Mouse (Mus musculus) forebrain, postnatal 0 days (tissue): ENCODE results near the gene Slc2a3. TPM values are rescaled to one million over a fixed set of nuclear protein-coding genes. Genes with fewer than 3 reads are reported as not detected.

ENCODE experiments used
- ATAC-seq: fragments of 200-750 bp; cut with Nextera tagmentation; 2 replicates; pipeline ENCODE4 v1.8.0; 2017; ENCODE audit warnings: mild to moderate bottlenecking, moderate library complexity
- DNase-seq: peaks from one replicate; pipeline ENCODE4 v3.0.0-alpha.2; 2015
- H3K27ac ChIP-seq: fragments of 300-500 bp; sonication (generic); 2 replicates; pipeline ENCODE4 v1.5.1; 2014; ENCODE audit warnings: low read depth, mild to moderate bottlenecking, antibody characterized with exemption, low read length, moderate library complexity, mixed read lengths
- H3K27me3 ChIP-seq: fragments of 300-500 bp; sonication (generic); 2 replicates; pipeline ENCODE4 v1.6.1; 2014; ENCODE audit warnings: mild to moderate bottlenecking, low read length, mixed read lengths; ENCODE audit not compliant: insufficient read depth
- H3K36me3 ChIP-seq: fragments of 300-500 bp; sonication (generic); 2 replicates; pipeline ENCODE4 v1.6.1; 2014; ENCODE audit warnings: mild to moderate bottlenecking, moderate library complexity; ENCODE audit not compliant: insufficient read depth
- H3K4me1 ChIP-seq: fragments of 300-500 bp; sonication (generic); 2 replicates; pipeline ENCODE4 v1.6.1; 2014; ENCODE audit warnings: antibody characterized with exemption; ENCODE audit not compliant: insufficient read depth
- H3K4me2 ChIP-seq: fragments of 300-500 bp; sonication (generic); 2 replicates; pipeline ENCODE4 v1.6.1; 2014; ENCODE audit warnings: low read depth, mild to moderate bottlenecking, moderate library complexity
- H3K4me3 ChIP-seq: fragments of 300-500 bp; sonication (generic); 2 replicates; pipeline ENCODE4 v1.5.1; 2014; ENCODE audit warnings: low read depth, low read length, mixed read lengths
- H3K9ac ChIP-seq: fragments of 300-500 bp; sonication (generic); 2 replicates; pipeline ENCODE4 v1.6.1; 2014; ENCODE audit warnings: mild to moderate bottlenecking
- H3K9me3 ChIP-seq: fragments of 300-500 bp; sonication (generic); 2 replicates; pipeline ENCODE4 v1.6.1; 2016; ENCODE audit warnings: low read length
- CTCF ChIP-seq: sonication (generic); IDR thresholded peaks from 2 replicates; pipeline ENCODE4 v1.5.1; 2016; ENCODE audit warnings: antibody characterized with exemption, control low read depth, low read depth
- WGBS: fragments of 180-500 bp; shearing (Covaris S2); extraction: QIAGEN DNeasy Blood & Tissue Kit; methylation state at CpG from one replicate; pipeline ENCODE4 v1.1.7; 2014; 5-methylcytosine and 5-hydroxymethylcytosine counted together
- polyA plus RNA-seq: library from polyadenylated mRNA; unstranded; fragments of >200 nt; fragmentation: Nextera tagmentation; extraction: Ambion mirVana; gene quantifications from 2 replicates; pipeline ENCODE4 v1.2.1, GENCODE M21; 2015
- total RNA-seq: library from RNA; depleted of rRNA; stranded (reverse); fragments of >200 nt; gene quantifications from 2 replicates; pipeline ENCODE4 v1.2.3, GENCODE M21; 2014

Gene Slc2a3
- total and polyA plus RNA-seq, 2 experiments from 2014 or later = 41.6 to 78.2 TPM

DNA sequence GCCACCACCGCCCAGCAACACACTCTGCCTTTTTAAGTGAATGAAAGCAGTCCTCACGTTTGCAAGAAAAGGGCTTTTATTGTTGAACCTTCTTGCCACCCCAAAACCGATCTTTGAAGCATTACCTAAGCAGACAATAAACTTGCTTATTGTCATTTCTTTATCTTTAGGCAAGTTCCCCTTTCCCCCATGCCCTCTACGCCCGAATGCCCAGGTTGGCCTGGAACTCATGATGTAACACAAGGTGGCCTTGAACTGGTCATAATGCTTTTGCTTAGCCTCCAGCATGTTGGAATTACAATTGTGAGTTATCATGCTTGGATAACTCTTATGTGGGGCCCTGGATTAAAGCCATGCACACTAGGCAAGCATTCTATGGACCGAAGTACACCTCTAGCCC is 50.9 kb downstream of the Slc2a3 start:
- Histone ChIP-seq H3K27ac (no peak overlapping the region), H3K4me1 (no peaks in the 10 kb centered on the region), H3K27me3 (no peaks in the 10 kb centered on the region), H3K4me3 (no peak overlapping the region), H3K36me3 (no peaks in the 10 kb centered on the region), H3K9ac (no peak overlapping the region), H3K9me3 (no peaks in the 10 kb centered on the region), H3K4me2 (no peak overlapping the region)
- DNase-seq = no peak
- TF ChIP-seq CTCF = no peak
- 77% methylated on average over 6 of the region's 6 CpGs for WGBS
- ATAC-seq = no peak

DNA sequence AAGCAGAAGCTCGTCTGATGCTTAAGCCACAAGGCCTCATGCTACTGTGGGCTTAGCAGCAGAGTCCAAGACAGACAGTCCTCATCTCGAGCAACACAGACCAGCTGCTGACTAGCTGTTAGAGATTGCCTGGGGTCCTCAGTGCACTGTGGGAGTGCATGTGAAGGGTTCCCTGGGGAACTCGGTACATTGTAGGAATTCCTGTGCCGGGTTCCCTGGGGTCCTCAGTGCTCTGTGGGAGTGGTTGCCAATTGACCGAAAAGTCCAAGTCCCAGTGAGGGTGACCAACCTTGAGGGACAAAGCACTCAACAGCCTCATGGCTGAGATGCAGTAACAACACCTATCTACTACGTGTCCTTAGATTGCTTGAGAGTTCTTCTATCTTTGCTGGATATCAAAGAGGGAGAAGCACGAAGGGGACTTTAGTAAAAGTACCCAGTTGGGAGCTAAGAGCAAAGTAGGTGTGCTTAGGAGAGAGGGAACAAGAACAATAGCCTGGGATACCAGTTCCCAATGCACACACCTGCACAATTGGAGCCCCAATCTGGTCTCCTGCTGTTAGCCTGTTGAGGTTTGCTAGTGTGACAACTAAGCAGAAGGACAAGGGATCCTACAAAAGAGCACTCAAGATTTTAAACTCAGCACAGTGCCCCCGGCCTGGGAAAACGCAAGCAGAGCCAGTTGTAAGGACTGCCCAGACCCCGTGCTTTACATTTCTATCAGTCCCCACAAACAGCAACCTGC is 56.8 kb downstream of the Slc2a3 start:
- 40% methylated on average over 10 of the region's 10 CpGs for WGBS

DNA sequence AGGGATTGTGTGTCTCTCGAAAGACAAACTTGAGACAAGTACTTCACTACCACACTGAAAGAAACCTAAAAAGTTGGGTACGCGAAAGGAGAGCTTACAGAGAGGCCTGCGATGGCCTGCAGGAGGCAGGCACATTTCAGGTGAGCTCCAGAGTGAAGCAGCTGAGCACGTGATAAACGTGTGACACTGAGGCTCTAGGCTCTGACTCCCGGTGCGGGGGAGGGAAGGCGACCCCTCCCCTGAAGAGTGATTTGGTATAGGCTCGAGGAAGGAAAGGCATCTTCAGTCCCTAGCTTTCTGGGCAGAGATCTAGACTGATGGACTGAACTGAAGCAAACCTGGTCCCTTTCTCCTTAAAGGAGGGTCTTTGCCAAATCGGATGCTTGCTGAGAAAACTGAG is 58.1 kb downstream of the Slc2a3 start:
- H3K9ac ChIP-seq = no peak overlapping the region
- H3K4me1 ChIP-seq = peaks cover 4% of the 10 kb centered on the region; the same call in 1 of the 2 replicates
- H3K9me3 ChIP-seq = no peaks in the 10 kb centered on the region
- H3K27me3 ChIP-seq = peaks cover 8% of the 10 kb centered on the region; the same call in 1 of the 2 replicates
- H3K4me2 ChIP-seq = peak overlapping the region; percentile 19
- TF ChIP-seq CTCF = peak; percentile 20; the same call in 1 of the 2 replicates
- DNase-seq = no peak
- ATAC-seq = no peak; the same call in 1 of the 2 replicates
- no peaks in the 10 kb centered on the region for H3K36me3 ChIP-seq
- no peak overlapping the region for H3K4me3 ChIP-seq
- H3K27ac ChIP-seq = no peak overlapping the region
- WGBS = 27% methylated on average over 11 of the region's 11 CpGs

More for the DNA sequence above, 56.8 kb downstream of the Slc2a3 start:
- Histone ChIP-seq H3K4me1 (peaks cover 4% of the 10 kb centered on the region; the same call in 1 of the 2 replicates), H3K27me3 (peaks cover 8% of the 10 kb centered on the region; the same call in 1 of the 2 replicates), H3K4me3 (no peak overlapping the region), H3K27ac (no peak overlapping the region), H3K36me3 (no peaks in the 10 kb centered on the region), H3K9ac (no peak overlapping the region), H3K9me3 (no peaks in the 10 kb centered on the region), H3K4me2 (no peak overlapping the region)
- ATAC-seq (no peak), DNase-seq (no peak)
- TF ChIP-seq CTCF = no peak

DNA sequence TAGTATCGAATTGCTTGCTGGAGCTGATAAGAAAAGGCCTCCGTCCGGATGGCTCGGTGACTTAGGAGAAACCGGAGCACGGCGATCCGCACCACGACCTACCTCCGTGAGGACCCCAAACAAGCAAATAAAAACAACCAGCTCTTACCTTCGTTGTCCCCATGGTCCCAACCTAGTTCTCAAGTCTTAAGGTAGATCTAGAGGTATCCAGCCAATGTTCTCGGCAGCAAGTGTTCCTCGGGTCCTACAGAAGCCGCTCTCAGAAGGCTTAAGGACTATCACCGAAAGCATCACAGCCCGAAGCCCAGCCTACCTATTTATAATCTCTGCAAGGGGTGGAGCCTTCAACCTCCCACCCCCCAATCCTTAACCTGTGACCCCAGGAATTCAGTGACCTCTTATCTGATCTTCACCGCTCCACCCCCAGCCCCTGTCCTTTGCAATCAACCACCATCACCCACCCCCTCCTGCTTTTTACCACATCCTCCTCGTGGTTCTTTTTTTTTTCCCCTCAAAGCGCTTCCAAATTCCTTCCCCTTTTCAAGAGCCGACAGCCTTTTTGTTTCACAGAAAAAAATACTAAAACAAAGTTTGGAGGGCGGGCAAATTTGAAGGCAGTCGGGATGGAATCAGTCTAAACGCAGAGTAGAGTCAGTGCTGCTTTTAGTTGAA is 59.1 kb downstream of the Slc2a3 start:
- Histone ChIP-seq H3K9me3 (no peaks in the 10 kb centered on the region), H3K27ac (peak overlapping the region; percentile 57), H3K27me3 (peaks cover 8% of the 10 kb centered on the region; the same call in 1 of the 2 replicates), H3K4me2 (peak overlapping the region; percentile 69), H3K36me3 (no peaks in the 10 kb centered on the region; the same call in none of the 2 replicates), H3K4me1 (peaks cover 4% of the 10 kb centered on the region; the same call in 1 of the 2 replicates), H3K9ac (peak overlapping the region; percentile 53), H3K4me3 (peak overlapping the region; percentile 65)
- peak; percentile 83 for DNase-seq
- ATAC-seq = peak; percentile 69
- TF ChIP-seq CTCF = no peak
- WGBS = under 1% methylated on average over 23 of the region's 23 CpGs

DNA sequence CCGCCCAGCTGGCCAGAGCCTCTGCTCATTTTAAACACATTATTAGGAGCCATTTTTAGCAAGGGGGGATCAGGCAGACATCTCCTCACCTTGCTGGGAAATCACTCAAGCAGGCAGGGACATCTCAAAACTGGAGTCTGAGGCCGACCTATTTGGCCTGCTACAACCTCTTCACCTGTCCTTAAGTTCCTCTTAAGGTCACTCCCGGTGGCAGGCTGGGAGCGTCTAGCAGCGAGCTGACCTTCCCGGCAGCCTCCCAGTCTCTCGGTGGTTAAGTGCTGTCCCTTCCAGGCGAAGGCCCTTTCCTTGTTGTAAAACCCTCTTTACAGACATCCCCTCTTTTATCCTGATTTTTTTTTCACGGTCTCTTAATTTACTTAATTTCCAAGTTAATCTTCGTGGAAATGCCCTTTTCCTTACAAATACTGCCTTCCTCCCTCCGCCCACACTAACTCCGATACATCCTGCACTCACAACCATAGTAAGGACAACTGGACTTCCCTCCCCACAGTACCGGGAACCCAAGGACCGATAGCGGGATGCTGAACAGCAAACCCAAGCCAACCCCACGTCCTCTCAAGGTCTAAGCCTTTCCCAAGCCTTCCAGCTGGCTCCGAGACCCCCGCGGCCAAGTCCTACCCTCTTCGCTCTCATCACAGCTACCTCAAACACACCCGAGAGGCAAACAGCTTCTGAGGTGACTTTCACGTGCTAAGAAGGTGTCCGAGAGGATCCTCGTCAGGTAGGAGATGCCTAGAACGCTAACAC is 59.8 kb downstream of the Slc2a3 start:
- H3K9ac ChIP-seq = peak overlapping the region; percentile 53
- peaks cover 4% of the 10 kb centered on the region; the same call in 1 of the 2 replicates for H3K4me1 ChIP-seq
- peak overlapping the region; percentile 69 for H3K4me2 ChIP-seq
- ATAC-seq (peak; percentile 6; the same call in 1 of the 2 replicates), DNase-seq (no peak)
- peaks cover 6% of the 10 kb centered on the region for H3K36me3 ChIP-seq
- H3K27ac ChIP-seq = peak overlapping the region; percentile 57; the same call in 1 of the 2 replicates
- WGBS = 5% methylated on average over 25 of the region's 25 CpGs
- no peaks in the 10 kb centered on the region for H3K9me3 ChIP-seq
- no peak for TF ChIP-seq CTCF
- peaks cover 8% of the 10 kb centered on the region; the same call in 1 of the 2 replicates for H3K27me3 ChIP-seq
- peak overlapping the region; percentile 65 for H3K4me3 ChIP-seq

DNA sequence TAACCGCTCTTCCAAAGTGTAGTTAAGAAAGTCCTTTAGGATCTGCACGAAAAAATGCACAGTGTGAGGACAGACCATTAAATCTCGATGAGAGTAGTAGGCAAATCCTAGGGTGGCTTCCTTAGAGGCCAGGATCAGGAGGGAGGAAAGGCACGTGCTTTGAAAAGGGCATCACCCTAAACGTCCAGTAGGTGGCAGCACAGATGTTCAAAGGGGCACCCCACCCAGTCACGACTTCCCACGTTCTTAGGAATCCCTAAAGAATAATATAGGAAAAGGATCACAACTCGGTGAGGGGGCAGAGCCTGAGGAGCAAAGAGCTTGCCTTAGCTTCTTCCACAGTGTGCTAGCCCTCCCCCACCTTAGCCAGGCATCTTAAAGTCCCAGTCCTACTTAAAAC is 61.5 kb downstream of the Slc2a3 start:
- peak; percentile 87 for TF ChIP-seq CTCF
- no peak overlapping the region for H3K27ac ChIP-seq
- H3K4me2 ChIP-seq = peak overlapping the region; percentile 69
- ATAC-seq (peak; percentile 72), DNase-seq (peak; percentile 85)
- H3K9me3 ChIP-seq = no peaks in the 10 kb centered on the region
- no peak overlapping the region for H3K9ac ChIP-seq
- H3K4me3 ChIP-seq = peak overlapping the region; percentile 65
- 12% methylated on average over 8 of the region's 8 CpGs for WGBS
- H3K4me1 ChIP-seq = peaks cover 4% of the 10 kb centered on the region; the same call in 1 of the 2 replicates
- H3K36me3 ChIP-seq = peaks cover 18% of the 10 kb centered on the region
- H3K27me3 ChIP-seq = peaks cover 8% of the 10 kb centered on the region; the same call in 1 of the 2 replicates
